Mouse (Mus musculus) liver, embryonic 14.5 days (tissue): ENCODE results near the gene Elmo1. TPM values are rescaled to one million over a fixed set of nuclear protein-coding genes. Genes with fewer than 3 reads are reported as not detected.

Experiments
- ATAC-seq: fragments of 200-750 bp; cut with Nextera tagmentation; 2 replicates; pipeline ENCODE4 v1.8.0; 2017; ENCODE audit warnings: moderate number of reproducible peaks, mild to moderate bottlenecking, moderate library complexity; ENCODE audit not compliant: insufficient read depth
- DNase-seq, 3 experiments: peaks; one replicate each; pipeline ENCODE4 v3.0.0-alpha.2; 2012 to 2013; ENCODE audit warnings: low read depth in 3 of 3, low spot score in 3 of 3
- H3K27ac ChIP-seq: fragments of 300-500 bp; sonication (generic); 2 replicates; pipeline ENCODE4 v1.5.1; 2014; ENCODE audit warnings: moderate library complexity, mild to moderate bottlenecking, control low read depth, inconsistent platforms
- H3K27me3 ChIP-seq: fragments of 300-500 bp; sonication (generic); 2 replicates; pipeline ENCODE4 v1.6.1; 2014; ENCODE audit warnings: mild to moderate bottlenecking, low read length, moderate library complexity; ENCODE audit not compliant: control insufficient read depth, insufficient read depth
- H3K36me3 ChIP-seq: fragments of 300-500 bp; sonication (generic); replicated peaks from 2 replicates; pipeline ENCODE4 v1.6.1; 2014; ENCODE audit warnings: low read depth; ENCODE audit not compliant: control insufficient read depth, insufficient read depth
- H3K4me1 ChIP-seq, 2 experiments: fragments of 200-500 bp in 1 of 2; fragments of 300-500 bp in 1 of 2; sonication (generic) in 1 of 2; replicated peaks; 2 replicates each; pipeline ENCODE4 v1.6.1; 2012 to 2014; ENCODE audit warnings: antibody characterized with exemption in 1 of 2, inconsistent platforms in 1 of 2, low read length in 1 of 2; ENCODE audit not compliant: control insufficient read depth in 2 of 2, insufficient read depth in 2 of 2
- H3K4me2 ChIP-seq: fragments of 300-500 bp; sonication (generic); 2 replicates; pipeline ENCODE4 v1.6.1; 2014; ENCODE audit warnings: low read depth, mild to moderate bottlenecking, control low read depth, moderate library complexity
- H3K4me3 ChIP-seq, 2 experiments: fragments of 200-500 bp in 1 of 2; fragments of 300-500 bp in 1 of 2; sonication (generic) in 1 of 2; 2 replicates each; pipeline ENCODE4 v1.5.1; 2012 to 2014; ENCODE audit warnings: low read depth in 2 of 2, low read length in 2 of 2, mild to moderate bottlenecking in 2 of 2, control low read depth in 1 of 2, inconsistent platforms in 1 of 2, moderate library complexity in 1 of 2; ENCODE audit not compliant: insufficient read depth in 1 of 2
- H3K9ac ChIP-seq: fragments of 300-500 bp; sonication (generic); replicated peaks from 2 replicates; pipeline ENCODE4 v1.6.1; 2014; ENCODE audit warnings: mild to moderate bottlenecking, control low read depth, moderate library complexity
- H3K9me3 ChIP-seq: fragments of 300-500 bp; sonication (generic); 2 replicates; pipeline ENCODE4 v1.6.1; 2016; ENCODE audit warnings: low read length, mixed read lengths; ENCODE audit not compliant: control insufficient read depth
- CTCF ChIP-seq: IDR thresholded peaks from 2 replicates; pipeline ENCODE4 v1.5.1; 2016; ENCODE audit warnings: antibody characterized with exemption, low read depth, control low read depth
- EP300 ChIP-seq: IDR thresholded peaks from 2 replicates; pipeline ENCODE4 v1.6.1; 2016; ENCODE audit warnings: antibody characterized with exemption, low read depth
- WGBS: fragments of 180-500 bp; shearing (Covaris S2); extraction: QIAGEN DNeasy Blood & Tissue Kit; methylation state at CpG from one replicate; pipeline ENCODE4 v1.1.7; 2014; ENCODE audit not compliant: insufficient replicate concordance; 5-methylcytosine and 5-hydroxymethylcytosine counted together
- polyA plus RNA-seq, 2 experiments: library from polyadenylated mRNA; depleted of rRNA in 1 of 2; stranded (reverse) in 1 of 2; unstranded in 1 of 2; fragments of >200 nt; fragmentation: Nextera tagmentation in 1 of 2; extraction: Ambion mirVana in 1 of 2; gene quantifications; 2 replicates each; pipeline versions ENCODE4 v1.2.1 to v1.2.3; 2012 to 2014

Gene Elmo1
- polyA plus RNA-seq, 2 experiments, result 3.0 to 3.9 TPM

- 66% methylated on average over 6 of the region's 6 CpGs for WGBS
- no peak overlapping the region for H3K9ac ChIP-seq
- no peak overlapping the region for H3K4me3 ChIP-seq
- no peak overlapping the region for H3K4me2 ChIP-seq
- no peaks in the 10 kb centered on the region for H3K4me1 ChIP-seq
- no peaks in the 10 kb centered on the region for H3K36me3 ChIP-seq
- TF ChIP-seq EP300, result no peak
- TF ChIP-seq CTCF, result no peak
- DNase-seq (no peak), ATAC-seq (no peak)
- H3K27me3 ChIP-seq, result no peaks in the 10 kb centered on the region
- no peak overlapping the region for H3K27ac ChIP-seq
- H3K9me3 ChIP-seq, result no peaks in the 10 kb centered on the region
These were observed 122.3 kb downstream of the Elmo1 start for GRCm38 (mm10) chr13:20212665-20213064.

- 64% methylated on average over 5 of the region's 5 CpGs for WGBS
- no peaks in the 10 kb centered on the region for H3K4me1 ChIP-seq
- H3K27ac ChIP-seq, result no peak overlapping the region
- TF ChIP-seq CTCF (no peak), EP300 (no peak)
- H3K9me3 ChIP-seq, result no peaks in the 10 kb centered on the region
- H3K27me3 ChIP-seq, result no peaks in the 10 kb centered on the region
- no peak overlapping the region for H3K4me2 ChIP-seq
- no peaks in the 10 kb centered on the region for H3K36me3 ChIP-seq
- no peak overlapping the region for H3K4me3 ChIP-seq
- H3K9ac ChIP-seq, result no peak overlapping the region
- no peak for ATAC-seq
- DNase-seq, result no peak
These were observed 123.5 kb downstream of the Elmo1 start for GRCm38 (mm10) chr13:20213861-20214260.

GRCm38 (mm10) chr13:20217453-20218090, 127.2 kb downstream of the Elmo1 start:
- no peak for ATAC-seq
- H3K36me3 ChIP-seq, result no peaks in the 10 kb centered on the region
- no peak overlapping the region for H3K9ac ChIP-seq
- WGBS, result 52% methylated on average over 4 of the region's 4 CpGs
- no peak for DNase-seq
- H3K27ac ChIP-seq, result no peak overlapping the region
- no peak overlapping the region for H3K4me2 ChIP-seq
- no peaks in the 10 kb centered on the region for H3K27me3 ChIP-seq
- H3K9me3 ChIP-seq, result no peaks in the 10 kb centered on the region
- no peaks in the 10 kb centered on the region for H3K4me1 ChIP-seq
- TF ChIP-seq CTCF (no peak), EP300 (no peak)
- H3K4me3 ChIP-seq, result no peak overlapping the region

GRCm38 (mm10) chr13:20218126-20218525, 127.7 kb downstream of the Elmo1 start:
- no peak for TF ChIP-seq CTCF
- no peak for TF ChIP-seq EP300
- 59% methylated on average over 4 of the region's 4 CpGs for WGBS
- Histone ChIP-seq H3K4me1 (no peaks in the 10 kb centered on the region), H3K4me3 (no peak overlapping the region), H3K27me3 (no peaks in the 10 kb centered on the region), H3K36me3 (no peaks in the 10 kb centered on the region), H3K9ac (no peak overlapping the region), H3K27ac (no peak overlapping the region), H3K9me3 (no peaks in the 10 kb centered on the region), H3K4me2 (no peak overlapping the region)
- ATAC-seq, result no peak
- DNase-seq, result no peak

GRCm38 (mm10) chr13:20220414-20220813, 130.0 kb downstream of the Elmo1 start:
- Histone ChIP-seq H3K9me3 (no peaks in the 10 kb centered on the region), H3K4me3 (no peak overlapping the region), H3K27me3 (no peaks in the 10 kb centered on the region), H3K27ac (no peak overlapping the region), H3K4me2 (no peak overlapping the region), H3K9ac (no peak overlapping the region), H3K4me1 (no peaks in the 10 kb centered on the region), H3K36me3 (no peaks in the 10 kb centered on the region)
- no peak for ATAC-seq
- TF ChIP-seq EP300 (no peak), CTCF (no peak)
- DNase-seq, result no peak
